Mouse (Mus musculus) ES-Bruce4 (cell line): ENCODE measurements around the gene Olfr802. TPM values are rescaled to one million over a fixed set of nuclear protein-coding genes. Genes with fewer than 3 reads are reported as not detected.

Source experiments
- H3K27ac ChIP-seq: 2 replicates; pipeline ENCODE4 v1.5.1; 2012; ENCODE audit warnings: low read length, inconsistent platforms; ENCODE audit not compliant: insufficient read depth
- H3K27me3 ChIP-seq: 2 replicates; pipeline ENCODE4 v1.6.1; 2012; ENCODE audit warnings: mild to moderate bottlenecking, low read length, inconsistent platforms; ENCODE audit not compliant: control insufficient read depth, poor library complexity, insufficient read depth, severe bottlenecking
- H3K36me3 ChIP-seq: 2 replicates; pipeline ENCODE4 v1.6.1; 2012; ENCODE audit warnings: inconsistent platforms, mild to moderate bottlenecking, low read length, moderate library complexity; ENCODE audit not compliant: control insufficient read depth, poor library complexity, insufficient read depth, severe bottlenecking
- H3K4me1 ChIP-seq: one replicate; pipeline ENCODE4 v1.8.1; 2011; ENCODE audit warnings: low read length; ENCODE audit not compliant: control insufficient read depth, insufficient read depth
- H3K4me3 ChIP-seq: 2 replicates; pipeline ENCODE4 v1.5.1; 2011; ENCODE audit warnings: low read depth, mild to moderate bottlenecking, low read length
- H3K9ac ChIP-seq: 2 replicates; pipeline ENCODE4 v1.6.1; 2012; ENCODE audit warnings: low read depth, mild to moderate bottlenecking, inconsistent platforms; ENCODE audit not compliant: poor library complexity, severe bottlenecking
- H3K9me3 ChIP-seq: replicated peaks from 2 replicates; pipeline ENCODE4 v1.6.1; 2012; ENCODE audit warnings: mild to moderate bottlenecking, low read length, inconsistent platforms; ENCODE audit not compliant: control insufficient read depth, poor library complexity, insufficient read depth, severe bottlenecking
- CTCF ChIP-seq: IDR thresholded peaks from one replicate; pipeline ENCODE4 v1.8.1; 2011; ENCODE audit warnings: low read depth, low read length
- EP300 ChIP-seq: IDR thresholded peaks from 2 replicates; pipeline ENCODE4 v1.6.1; 2011; ENCODE audit warnings: low read depth, low read length; ENCODE audit not compliant: insufficient read depth
- POLR2A ChIP-seq: IDR thresholded peaks from one replicate; pipeline ENCODE4 v1.8.1; 2011; ENCODE audit warnings: low read length; ENCODE audit not compliant: insufficient read depth
- polyA plus RNA-seq: library from polyadenylated mRNA; stranded (reverse); fragments of >200 nt; gene quantifications from 2 replicates; pipeline ENCODE4 v1.2.4, GENCODE M21; 2011; ENCODE audit warnings: low read depth; ENCODE audit not compliant: missing spikeins, insufficient read depth, insufficient read length

Gene Olfr802
- polyA plus RNA-seq = not detected in 2 replicates

DNA sequence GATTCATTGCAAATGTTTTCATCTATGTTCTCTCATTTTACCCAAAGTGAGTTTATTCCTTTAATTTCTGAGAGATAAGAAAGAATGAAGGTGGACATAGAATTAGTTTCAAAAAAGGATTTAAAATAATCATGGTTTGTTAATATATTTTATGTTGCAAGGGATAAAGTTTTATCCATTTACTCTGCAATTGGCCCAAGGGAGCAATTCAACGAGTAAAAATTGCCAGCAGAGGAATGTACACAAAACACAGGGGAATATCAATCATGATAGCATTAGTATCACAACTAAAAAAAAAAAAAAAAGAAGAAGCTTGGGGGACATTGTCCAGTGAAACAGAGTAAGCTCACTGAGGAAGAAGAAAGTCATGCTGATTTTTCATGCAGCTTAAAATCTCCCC, at the start of gene Olfr802:
Olfr802 (minus strand) TSS at position 101 of the 400 bp plus-strand sequence.
- H3K9ac ChIP-seq = no peak within 1 kb of the TSS
- H3K27me3 ChIP-seq = no peaks in the 10 kb centered on the region
- H3K27ac ChIP-seq = no peak within 1 kb of the TSS
- no peak within 1 kb of the TSS for H3K4me3 ChIP-seq
- no peaks in the 10 kb centered on the region for H3K4me1 ChIP-seq
- no peak for TF ChIP-seq CTCF
- TF ChIP-seq POLR2A = no peak
- TF ChIP-seq EP300 = no peak
- H3K36me3 ChIP-seq = no peaks in the 10 kb centered on the region
- no peaks in the 10 kb centered on the region for H3K9me3 ChIP-seq

DNA sequence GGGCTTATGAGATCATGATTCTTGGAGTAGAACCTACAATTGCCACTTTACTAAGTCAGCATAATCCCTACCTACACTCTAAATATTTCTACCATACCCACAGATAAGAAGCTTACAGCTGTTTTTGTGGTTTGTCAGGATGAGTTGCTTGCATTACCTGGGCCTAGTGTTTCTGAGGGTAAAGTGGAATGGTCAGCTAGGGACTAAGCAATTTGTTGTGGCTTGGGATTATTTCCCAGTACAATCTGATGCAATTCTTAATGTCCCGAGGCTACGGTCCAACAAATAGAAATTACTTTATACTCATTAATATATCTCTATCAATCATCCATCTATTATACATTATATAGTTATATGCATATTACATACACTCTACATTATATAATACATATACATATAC, 41.3 kb upstream of the Olfr802 start, which contains the start of gene Olfr805:
Olfr805 (minus strand) TSS at position 101 of the 400 bp plus-strand sequence.
- H3K9me3 ChIP-seq = no peaks in the 10 kb centered on the region
- H3K36me3 ChIP-seq = no peaks in the 10 kb centered on the region
- no peak for TF ChIP-seq EP300
- TF ChIP-seq CTCF = no peak
- no peak for TF ChIP-seq POLR2A
- no peak within 1 kb of the TSS for H3K4me3 ChIP-seq
- H3K27me3 ChIP-seq = no peaks in the 10 kb centered on the region
- H3K4me1 ChIP-seq = no peaks in the 10 kb centered on the region
- no peak within 1 kb of the TSS for H3K9ac ChIP-seq
- H3K27ac ChIP-seq = no peak within 1 kb of the TSS

GRCm38 (mm10) chr10:129702910-129703309, 14.9 kb upstream of the Olfr802 start, which contains the start of gene Olfr804:
Olfr804 (plus strand) TSS chr10:129703210.
- H3K36me3 ChIP-seq = no peaks in the 10 kb centered on the region
- TF ChIP-seq POLR2A (no peak), EP300 (no peak), CTCF (no peak)

GRCm38 (mm10) chr10:129694186-129694585, 6.2 kb upstream of the Olfr802 start, which contains the start of gene Olfr803:
Olfr803 (minus strand) TSS chr10:129694286.
- no peak within 1 kb of the TSS for H3K9ac ChIP-seq
- H3K36me3 ChIP-seq = no peaks in the 10 kb centered on the region
- TF ChIP-seq CTCF = no peak
- TF ChIP-seq POLR2A = no peak
- TF ChIP-seq EP300 = no peak
- no peaks in the 10 kb centered on the region for H3K27me3 ChIP-seq
- H3K27ac ChIP-seq = no peak within 1 kb of the TSS
- H3K9me3 ChIP-seq = no peaks in the 10 kb centered on the region
- no peak within 1 kb of the TSS for H3K4me3 ChIP-seq
- H3K4me1 ChIP-seq = no peaks in the 10 kb centered on the region

More at GRCm38 (mm10) chr10:129702910-129703309, 14.9 kb upstream of the Olfr802 start, which contains the start of gene Olfr804:
- Histone ChIP-seq H3K4me3 (no peak within 1 kb of the TSS), H3K9me3 (no peaks in the 10 kb centered on the region), H3K9ac (no peak within 1 kb of the TSS), H3K27ac (no peak within 1 kb of the TSS), H3K27me3 (no peaks in the 10 kb centered on the region), H3K4me1 (no peaks in the 10 kb centered on the region)

GRCm38 (mm10) chr10:129673765-129674164, 14.2 kb downstream of the Olfr802 start, which contains the start of gene Olfr801:
Olfr801 (minus strand) TSS chr10:129673865.
- Histone ChIP-seq H3K27ac (no peak within 1 kb of the TSS), H3K27me3 (no peaks in the 10 kb centered on the region), H3K36me3 (no peaks in the 10 kb centered on the region), H3K9ac (no peak within 1 kb of the TSS), H3K4me3 (no peak within 1 kb of the TSS), H3K9me3 (no peaks in the 10 kb centered on the region), H3K4me1 (no peaks in the 10 kb centered on the region)
- TF ChIP-seq POLR2A = no peak
- TF ChIP-seq CTCF = no peak
- TF ChIP-seq EP300 = no peak

DNA sequence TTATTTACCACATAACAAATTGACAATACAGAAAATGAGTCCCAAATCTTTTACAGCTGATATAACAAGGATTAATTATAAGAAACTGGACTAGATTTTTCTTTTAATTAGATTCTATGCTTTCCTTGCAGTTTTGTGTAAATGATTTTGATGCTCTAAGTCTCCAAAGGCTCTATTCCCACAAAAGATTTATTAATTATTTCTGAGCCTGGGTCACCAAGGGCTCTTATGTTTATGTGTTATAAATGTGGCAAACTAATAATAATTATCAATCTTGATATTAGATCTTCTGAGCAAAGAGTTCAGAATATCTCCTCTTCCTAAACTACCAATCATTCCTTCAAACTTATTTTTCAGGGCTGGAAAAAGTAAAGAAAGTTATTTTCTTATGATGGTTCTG, 30.6 kb downstream of the Olfr802 start, which contains the start of gene Olfr800:
Olfr800 (plus strand) TSS at position 301 of the 400 bp plus-strand sequence.
- H3K36me3 ChIP-seq = no peaks in the 10 kb centered on the region
- H3K27me3 ChIP-seq = no peaks in the 10 kb centered on the region
- no peak within 1 kb of the TSS for H3K27ac ChIP-seq
- no peaks in the 10 kb centered on the region for H3K4me1 ChIP-seq
- H3K9me3 ChIP-seq = no peaks in the 10 kb centered on the region
- H3K4me3 ChIP-seq = no peak within 1 kb of the TSS
- no peak within 1 kb of the TSS for H3K9ac ChIP-seq
- no peak for TF ChIP-seq POLR2A
- TF ChIP-seq EP300 = no peak
- TF ChIP-seq CTCF = no peak
